Mouse (Mus musculus): ENCODE data around the gene Mcoln2. TPM values are rescaled to one million over a fixed set of nuclear protein-coding genes. Genes with fewer than 3 reads are reported as not detected.
A peak's percentile ranks its signal among the peaks of the same experiment; 100 is the strongest.

The Mcoln2 gene
- polyA plus RNA-seq, 1 experiment from 2014 or later, result 0.49 TPM

DNA sequence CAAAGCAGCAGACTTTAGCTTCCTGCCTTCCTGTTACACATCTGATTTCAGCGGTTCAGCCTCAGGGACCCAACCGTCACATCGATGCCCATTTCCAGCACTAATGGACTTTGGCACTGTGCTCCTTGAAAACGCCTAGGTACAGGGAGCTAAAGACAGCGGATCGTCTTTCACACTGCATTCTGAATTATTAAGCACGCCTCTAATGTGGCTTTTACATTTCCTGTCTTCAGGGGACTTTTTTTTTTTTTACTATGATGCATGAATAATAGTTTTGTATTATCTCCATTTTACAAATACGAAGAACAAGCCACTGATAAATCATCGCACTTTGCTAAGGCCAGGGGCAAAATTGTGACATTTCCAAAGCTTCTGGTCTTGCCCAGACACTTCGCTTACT, 36.4 kb downstream of the Mcoln2 start:
- no peak for DNase-seq (ENCODE audit: low spot score)
- Histone ChIP-seq H3K9me3 (ENCODE audit: control insufficient read depth, low read length) (no peaks in the 10 kb centered on the region), H3K27ac (ENCODE audit: low read depth, low read length) (no peak overlapping the region), H3K4me2 (ENCODE audit: low read depth) (no peak overlapping the region), H3K4me3 (ENCODE audit: low read depth, low read length) (no peak overlapping the region), H3K27me3 (ENCODE audit: control insufficient read depth, insufficient read depth, low read length) (0 out of 2 replicates have a peak, but pooled peaks cover 2% of the 10 kb centered on the region), H3K4me1 (ENCODE audit: control insufficient read depth, insufficient read depth, low read length) (no peaks in the 10 kb centered on the region), H3K36me3 (ENCODE audit: control insufficient read depth, insufficient read depth, low read length) (no peaks in the 10 kb centered on the region), H3K9ac (ENCODE audit: low read length) (no peak overlapping the region)
- no peak for ATAC-seq (ENCODE audit: insufficient read depth, low FRiP score, low TSS enrichment)
- WGBS, result 75% methylated on average over 10 of the region's 10 CpGs

DNA sequence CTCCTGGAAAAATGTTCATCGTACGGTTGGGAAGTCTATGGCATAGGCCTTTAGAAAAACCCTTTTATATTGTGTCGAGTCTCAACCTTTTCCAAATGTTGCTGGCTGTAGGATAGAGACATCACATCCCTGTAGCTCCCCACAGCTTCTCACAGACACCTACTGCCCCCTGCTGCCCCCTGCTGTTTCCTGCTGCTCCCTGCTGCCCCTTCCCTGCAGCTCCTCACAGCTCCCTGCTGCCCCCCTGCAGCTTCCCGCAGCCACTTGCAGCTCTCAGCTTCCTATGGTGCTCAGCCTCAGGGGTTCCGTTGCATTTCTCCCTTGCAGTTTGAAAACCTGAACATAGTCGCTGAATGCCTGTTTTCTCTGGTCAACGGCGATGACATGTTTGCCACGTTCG, 40.3 kb downstream of the Mcoln2 start:
- WGBS, result 66% methylated on average over 10 of the region's 10 CpGs
- no peak for DNase-seq (ENCODE audit: low spot score)
- H3K4me3 ChIP-seq (ENCODE audit: low read depth, low read length), result no peak overlapping the region
- no peaks in the 10 kb centered on the region for H3K4me1 ChIP-seq (ENCODE audit: control insufficient read depth, insufficient read depth, low read length)
- no peak for ATAC-seq (ENCODE audit: insufficient read depth, low FRiP score, low TSS enrichment)
- no peaks in the 10 kb centered on the region for H3K9me3 ChIP-seq (ENCODE audit: control insufficient read depth, low read length)
- H3K36me3 ChIP-seq (ENCODE audit: control insufficient read depth, insufficient read depth, low read length), result no peaks in the 10 kb centered on the region
- H3K27ac ChIP-seq (ENCODE audit: low read depth, low read length), result no peak overlapping the region
- H3K27me3 ChIP-seq (ENCODE audit: control insufficient read depth, insufficient read depth, low read length), result 0 out of 2 replicates have a peak, but pooled peaks cover 2% of the 10 kb centered on the region
- no peak overlapping the region for H3K9ac ChIP-seq (ENCODE audit: low read length)
- H3K4me2 ChIP-seq (ENCODE audit: low read depth), result no peak overlapping the region

DNA sequence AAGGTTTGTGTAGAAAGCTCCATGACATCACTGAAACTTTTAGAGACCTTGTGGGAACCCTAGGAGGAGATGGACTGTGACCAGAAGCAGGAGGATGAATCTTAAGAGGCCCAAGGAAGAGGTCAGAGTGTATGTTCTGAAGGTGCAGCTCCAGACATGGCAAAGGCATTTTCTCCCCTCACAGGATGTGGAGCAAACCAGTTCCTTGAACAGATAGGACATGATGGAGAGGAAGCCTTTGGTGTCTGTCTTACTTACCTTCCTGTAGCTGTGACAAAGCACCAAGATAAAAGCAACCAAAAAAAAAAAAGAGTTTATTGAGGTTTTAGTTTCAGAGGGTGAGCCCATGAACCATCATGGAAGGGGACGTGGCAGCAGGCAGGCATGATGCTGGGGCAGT, 42.9 kb downstream of the Mcoln2 start:
- Histone ChIP-seq H3K27ac (ENCODE audit: low read depth, low read length) (no peak overlapping the region), H3K9ac (ENCODE audit: low read length) (no peak overlapping the region), H3K4me1 (ENCODE audit: control insufficient read depth, insufficient read depth, low read length) (0 out of 2 replicates have a peak, but pooled peaks cover 4% of the 10 kb centered on the region), H3K27me3 (ENCODE audit: control insufficient read depth, insufficient read depth, low read length) (0 out of 2 replicates have a peak, but pooled peaks cover 3% of the 10 kb centered on the region), H3K9me3 (ENCODE audit: control insufficient read depth, low read length) (no peaks in the 10 kb centered on the region), H3K4me2 (ENCODE audit: low read depth) (no peak overlapping the region), H3K4me3 (ENCODE audit: low read depth, low read length) (no peak overlapping the region), H3K36me3 (ENCODE audit: control insufficient read depth, insufficient read depth, low read length) (no peaks in the 10 kb centered on the region)
- DNase-seq (ENCODE audit: low spot score) (no peak), ATAC-seq (ENCODE audit: insufficient read depth, low FRiP score, low TSS enrichment) (no peak)
- 87% methylated on average over 1 of the region's 1 CpGs for WGBS

- DNase-seq (ENCODE audit: low spot score) (no peak), ATAC-seq (ENCODE audit: insufficient read depth, low FRiP score, low TSS enrichment) (no peak)
- Histone ChIP-seq H3K9ac (ENCODE audit: low read length) (no peak overlapping the region), H3K27me3 (ENCODE audit: control insufficient read depth, insufficient read depth, low read length) (0 out of 2 replicates have a peak, but pooled peaks cover 3% of the 10 kb centered on the region), H3K9me3 (ENCODE audit: control insufficient read depth, low read length) (no peaks in the 10 kb centered on the region), H3K4me3 (ENCODE audit: low read depth, low read length) (no peak overlapping the region), H3K4me1 (ENCODE audit: control insufficient read depth, insufficient read depth, low read length) (peaks cover 9% of the 10 kb centered on the region; the same call in 1 of the 2 replicates), H3K27ac (ENCODE audit: low read depth, low read length) (no peak overlapping the region), H3K36me3 (ENCODE audit: control insufficient read depth, insufficient read depth, low read length) (no peaks in the 10 kb centered on the region), H3K4me2 (ENCODE audit: low read depth) (no peak overlapping the region)
- 85% methylated on average over 5 of the region's 5 CpGs for WGBS
Measured at GRCm38 (mm10) chr3:146195153-146195552, 45.5 kb downstream of the Mcoln2 start.

GRCm38 (mm10) chr3:146196301-146196700, 46.7 kb downstream of the Mcoln2 start:
- DNase-seq (ENCODE audit: low spot score) (no peak), ATAC-seq (ENCODE audit: insufficient read depth, low FRiP score, low TSS enrichment) (no peak)
- H3K27ac ChIP-seq (ENCODE audit: low read depth, low read length), result no peak overlapping the region

DNA sequence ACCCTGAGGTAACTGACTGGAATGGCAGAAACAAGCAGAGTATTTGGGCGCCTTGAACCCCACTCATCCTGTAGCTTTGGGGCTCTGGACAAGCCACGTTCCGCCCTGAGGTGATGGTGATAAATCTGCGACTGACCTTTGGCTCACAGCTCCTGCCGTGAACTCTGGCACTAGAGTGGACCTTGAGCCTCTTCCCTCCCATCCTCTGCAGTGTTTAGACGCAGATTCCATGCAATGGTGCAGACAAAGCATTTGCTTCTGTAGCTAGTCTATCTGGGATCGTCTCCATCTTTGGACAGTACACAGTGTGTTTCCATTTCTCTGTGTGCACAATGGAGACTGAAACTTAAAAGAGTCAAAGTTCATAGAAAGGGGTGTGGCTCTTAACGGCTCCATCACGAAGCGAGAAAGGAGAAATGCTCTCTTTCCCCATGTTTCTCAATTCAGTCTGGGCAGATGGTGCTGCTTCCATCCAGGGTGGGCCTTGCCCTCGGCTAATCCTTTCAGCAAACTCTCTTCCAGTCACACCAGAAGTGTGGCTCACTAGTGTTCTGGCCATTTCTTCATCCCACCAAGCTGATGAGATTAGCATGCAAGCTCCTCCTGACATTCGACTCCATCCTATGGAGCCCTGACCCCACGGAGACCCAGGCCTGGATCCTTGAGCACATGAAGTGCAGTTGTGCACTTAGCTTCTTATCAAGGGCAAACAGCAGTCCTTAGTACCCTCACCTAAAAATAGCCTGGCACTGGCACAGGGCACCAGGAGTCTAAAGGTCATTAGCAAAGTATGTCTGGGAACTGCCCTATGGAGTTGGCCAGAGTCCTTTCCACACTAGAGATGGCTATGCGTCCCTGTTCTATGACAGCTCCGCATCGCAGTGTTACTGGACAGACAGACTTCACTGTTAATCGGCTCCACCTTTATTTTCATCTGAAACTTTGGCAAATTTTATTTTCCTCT, 47.4 kb downstream of the Mcoln2 start:
- H3K27me3 ChIP-seq (ENCODE audit: control insufficient read depth, insufficient read depth, low read length), result 0 out of 2 replicates have a peak, but pooled peaks cover 3% of the 10 kb centered on the region
- H3K27ac ChIP-seq (ENCODE audit: low read depth, low read length), result no peak overlapping the region
- H3K9ac ChIP-seq (ENCODE audit: low read length), result no peak overlapping the region
- 67% methylated on average over 17 of the region's 17 CpGs for WGBS
- H3K4me3 ChIP-seq (ENCODE audit: low read depth, low read length), result no peak overlapping the region
- no peak overlapping the region for H3K4me2 ChIP-seq (ENCODE audit: low read depth)
- ATAC-seq (ENCODE audit: insufficient read depth, low FRiP score, low TSS enrichment) (no peak), DNase-seq (ENCODE audit: low spot score) (no peak)
- no peaks in the 10 kb centered on the region for H3K36me3 ChIP-seq (ENCODE audit: control insufficient read depth, insufficient read depth, low read length)
- H3K9me3 ChIP-seq (ENCODE audit: control insufficient read depth, low read length), result no peaks in the 10 kb centered on the region
- H3K4me1 ChIP-seq (ENCODE audit: control insufficient read depth, insufficient read depth, low read length), result peaks cover 9% of the 10 kb centered on the region; the same call in 1 of the 2 replicates

More at GRCm38 (mm10) chr3:146196301-146196700, 46.7 kb downstream of the Mcoln2 start:
- Histone ChIP-seq H3K9ac (ENCODE audit: low read length) (no peak overlapping the region), H3K4me2 (ENCODE audit: low read depth) (no peak overlapping the region), H3K9me3 (ENCODE audit: control insufficient read depth, low read length) (no peaks in the 10 kb centered on the region), H3K36me3 (ENCODE audit: control insufficient read depth, insufficient read depth, low read length) (no peaks in the 10 kb centered on the region), H3K4me1 (ENCODE audit: control insufficient read depth, insufficient read depth, low read length) (peaks cover 9% of the 10 kb centered on the region; the same call in 1 of the 2 replicates), H3K27me3 (ENCODE audit: control insufficient read depth, insufficient read depth, low read length) (0 out of 2 replicates have a peak, but pooled peaks cover 3% of the 10 kb centered on the region), H3K4me3 (ENCODE audit: low read depth, low read length) (no peak overlapping the region)
- WGBS, result 56% methylated on average over 6 of the region's 6 CpGs

- H3K36me3 ChIP-seq (ENCODE audit: control insufficient read depth, insufficient read depth, low read length), result no peaks in the 10 kb centered on the region
- no peak for ATAC-seq (ENCODE audit: insufficient read depth, low FRiP score, low TSS enrichment)
- no peak overlapping the region for H3K27ac ChIP-seq (ENCODE audit: low read depth, low read length)
- H3K9me3 ChIP-seq (ENCODE audit: control insufficient read depth, low read length), result no peaks in the 10 kb centered on the region
- 85% methylated on average over 12 of the region's 12 CpGs for WGBS
- H3K4me3 ChIP-seq (ENCODE audit: low read depth, low read length), result no peak overlapping the region
- H3K4me2 ChIP-seq (ENCODE audit: low read depth), result no peak overlapping the region
- H3K27me3 ChIP-seq (ENCODE audit: control insufficient read depth, insufficient read depth, low read length), result 0 out of 2 replicates have a peak, but pooled peaks cover 3% of the 10 kb centered on the region
- no peak for DNase-seq (ENCODE audit: low spot score)
- H3K9ac ChIP-seq (ENCODE audit: low read length), result no peak overlapping the region
- H3K4me1 ChIP-seq (ENCODE audit: control insufficient read depth, insufficient read depth, low read length), result peaks cover 9% of the 10 kb centered on the region; the same call in 1 of the 2 replicates
Measured at GRCm38 (mm10) chr3:146197785-146198184, 48.2 kb downstream of the Mcoln2 start.

- ATAC-seq (ENCODE audit: insufficient read depth, low FRiP score, low TSS enrichment), result peak; percentile 90
- 46% methylated on average over 11 of the region's 11 CpGs for WGBS
- Histone ChIP-seq H3K27me3 (ENCODE audit: control insufficient read depth, insufficient read depth, low read length) (0 out of 2 replicates have a peak, but pooled peaks cover 3% of the 10 kb centered on the region), H3K9me3 (ENCODE audit: control insufficient read depth, low read length) (no peaks in the 10 kb centered on the region), H3K4me3 (ENCODE audit: low read depth, low read length) (no peak overlapping the region), H3K27ac (ENCODE audit: low read depth, low read length) (0 out of 2 replicates have a peak overlapping the region, but pooled peaks have one; percentile 34), H3K9ac (ENCODE audit: low read length) (no peak overlapping the region), H3K4me2 (ENCODE audit: low read depth) (no peak overlapping the region), H3K36me3 (ENCODE audit: control insufficient read depth, insufficient read depth, low read length) (no peaks in the 10 kb centered on the region), H3K4me1 (ENCODE audit: control insufficient read depth, insufficient read depth, low read length) (peaks cover 9% of the 10 kb centered on the region; the same call in 1 of the 2 replicates)
- peak; percentile 68 for DNase-seq (ENCODE audit: low spot score)
Measured at GRCm38 (mm10) chr3:146198803-146199481, 49.3 kb downstream of the Mcoln2 start.

All from neural tube, embryonic 11.5 days (tissue).